Mouse (Mus musculus): ENCODE results near the gene Car3. TPM values are rescaled to one million over a fixed set of nuclear protein-coding genes. Genes with fewer than 3 reads are reported as not detected.

Car3 gene
- polyA plus RNA-seq, 1 experiment from 2014 or later: 138 TPM

GRCm38 (mm10) chr3:14888549-14888948 is 25.2 kb downstream of the Car3 start:
- no peaks in the 10 kb centered on the region for H3K27me3 ChIP-seq (ENCODE audit: control insufficient read depth, insufficient read depth, low read depth, low read length)
- WGBS (ENCODE audit: insufficient replicate concordance): 65% methylated on average over 2 of the region's 2 CpGs
- H3K9ac ChIP-seq (ENCODE audit: low read depth, low read length): peak overlapping the region; percentile 99
- H3K36me3 ChIP-seq (ENCODE audit: control insufficient read depth, insufficient read depth): peaks cover 43% of the 10 kb centered on the region
- peak overlapping the region; percentile 95 for H3K4me3 ChIP-seq (ENCODE audit: low read depth, low read length)
- peak overlapping the region; percentile 61 for H3K4me2 ChIP-seq (ENCODE audit: low read depth, low read length)
- no peaks in the 10 kb centered on the region for H3K9me3 ChIP-seq (replicated peaks; ENCODE audit: control insufficient read depth, low read length)
- H3K4me1 ChIP-seq (ENCODE audit: control insufficient read depth, low read depth, low read length): peaks cover 9% of the 10 kb centered on the region
- H3K27ac ChIP-seq (ENCODE audit: low read length): peak overlapping the region; percentile 95
- no peak for ATAC-seq (ENCODE audit: low read depth)

DNA sequence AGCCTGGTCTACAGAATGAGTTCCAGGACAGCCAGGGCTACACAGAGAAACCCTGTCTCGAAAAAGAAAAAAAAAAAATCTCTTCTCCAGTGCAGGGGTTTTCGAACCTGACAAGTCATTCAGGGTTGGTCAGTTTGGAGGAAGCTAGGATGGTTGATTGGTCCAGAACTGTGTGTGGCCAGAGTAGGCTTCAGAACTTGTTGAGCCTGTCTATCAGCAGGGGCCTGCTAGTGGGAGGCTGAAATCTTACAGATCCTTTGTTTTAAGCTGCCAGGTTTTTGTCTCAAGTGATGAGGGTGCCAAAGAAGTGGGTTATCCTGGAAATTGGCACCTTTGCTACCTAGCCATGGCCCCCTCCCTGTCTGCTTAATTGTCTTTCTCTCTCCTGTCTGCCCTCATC is 25.8 kb downstream of the Car3 start:
- Histone ChIP-seq H3K27ac (ENCODE audit: low read length) (peak overlapping the region; percentile 95), H3K4me2 (ENCODE audit: low read depth, low read length) (peak overlapping the region; percentile 61), H3K9ac (ENCODE audit: low read depth, low read length) (peak overlapping the region; percentile 99), H3K4me3 (ENCODE audit: low read depth, low read length) (peak overlapping the region; percentile 95), H3K4me1 (ENCODE audit: control insufficient read depth, low read depth, low read length) (peaks cover 7% of the 10 kb centered on the region), H3K27me3 (ENCODE audit: control insufficient read depth, insufficient read depth, low read depth, low read length) (no peaks in the 10 kb centered on the region), H3K36me3 (ENCODE audit: control insufficient read depth, insufficient read depth) (peaks cover 46% of the 10 kb centered on the region), H3K9me3 (replicated peaks; ENCODE audit: control insufficient read depth, low read length) (no peaks in the 10 kb centered on the region)
- no peak for ATAC-seq (ENCODE audit: low read depth)
- WGBS (ENCODE audit: insufficient replicate concordance): 23% methylated on average over 2 of the region's 2 CpGs

DNA sequence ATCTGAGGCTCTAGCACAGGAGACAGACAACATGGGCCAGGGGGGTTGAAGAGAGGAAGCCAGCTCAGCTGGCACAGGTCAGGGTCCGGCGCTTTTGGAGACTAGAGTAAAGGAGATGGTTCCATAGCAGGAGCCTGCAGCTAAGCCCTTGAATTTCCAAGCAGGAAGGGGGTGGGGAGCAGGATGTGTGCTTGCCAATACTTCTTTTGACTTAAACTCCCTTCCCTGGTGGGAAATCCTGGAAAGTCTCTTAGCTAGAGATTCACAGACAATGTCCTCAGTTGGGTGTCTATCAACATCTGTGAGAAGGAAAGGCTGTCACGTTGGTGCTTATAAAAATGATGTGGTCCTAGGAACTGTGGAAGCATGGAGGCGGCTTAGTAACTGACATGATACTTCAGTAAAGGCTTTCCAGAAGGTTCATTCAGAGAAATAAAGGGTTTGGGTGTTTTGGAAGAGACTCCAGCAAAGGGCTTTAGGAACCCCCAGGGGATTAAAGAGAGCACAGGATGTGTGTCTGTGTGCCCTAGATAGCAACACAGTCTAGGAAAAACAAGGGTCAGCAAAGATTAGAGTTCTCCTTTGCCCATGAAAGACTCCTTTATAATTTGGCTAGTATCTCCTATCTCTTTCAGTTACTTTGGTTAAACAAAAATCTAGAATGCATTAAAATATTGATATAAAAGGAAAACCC is 26.6 kb downstream of the Car3 start:
- Histone ChIP-seq H3K4me3 (ENCODE audit: low read depth, low read length) (peak overlapping the region; percentile 95), H3K9ac (ENCODE audit: low read depth, low read length) (peak overlapping the region; percentile 99), H3K4me2 (ENCODE audit: low read depth, low read length) (peak overlapping the region; percentile 61), H3K27ac (ENCODE audit: low read length) (peak overlapping the region; percentile 95), H3K4me1 (ENCODE audit: control insufficient read depth, low read depth, low read length) (peaks cover 4% of the 10 kb centered on the region), H3K27me3 (ENCODE audit: control insufficient read depth, insufficient read depth, low read depth, low read length) (no peaks in the 10 kb centered on the region), H3K36me3 (ENCODE audit: control insufficient read depth, insufficient read depth) (peaks cover 54% of the 10 kb centered on the region), H3K9me3 (replicated peaks; ENCODE audit: control insufficient read depth, low read length) (no peaks in the 10 kb centered on the region)
- WGBS (ENCODE audit: insufficient replicate concordance): 30% methylated on average over 4 of the region's 4 CpGs
- ATAC-seq (ENCODE audit: low read depth): peak; percentile 10; the same call in 1 of the 2 replicates

GRCm38 (mm10) chr3:14892991-14893390 is 29.7 kb downstream of the Car3 start:
- Histone ChIP-seq H3K9me3 (replicated peaks; ENCODE audit: control insufficient read depth, low read length) (no peaks in the 10 kb centered on the region), H3K27ac (ENCODE audit: low read length) (no peak overlapping the region; the same call in 1 of the 2 replicates), H3K4me1 (ENCODE audit: control insufficient read depth, low read depth, low read length) (no peaks in the 10 kb centered on the region; the same call in none of the 2 replicates), H3K4me2 (ENCODE audit: low read depth, low read length) (peak overlapping the region; percentile 17; the same call in 1 of the 2 replicates), H3K36me3 (ENCODE audit: control insufficient read depth, insufficient read depth) (peaks cover 79% of the 10 kb centered on the region), H3K4me3 (ENCODE audit: low read depth, low read length) (peak overlapping the region; percentile 32; the same call in 1 of the 2 replicates), H3K27me3 (ENCODE audit: control insufficient read depth, insufficient read depth, low read depth, low read length) (no peaks in the 10 kb centered on the region), H3K9ac (ENCODE audit: low read depth, low read length) (no peak overlapping the region)
- no peak for ATAC-seq (ENCODE audit: low read depth)
- 51% methylated on average over 3 of the region's 3 CpGs for WGBS (ENCODE audit: insufficient replicate concordance)

GRCm38 (mm10) chr3:14893700-14894099 is 30.4 kb downstream of the Car3 start:
- WGBS (ENCODE audit: insufficient replicate concordance): 65% methylated on average over 5 of the region's 5 CpGs
- H3K9me3 ChIP-seq (replicated peaks; ENCODE audit: control insufficient read depth, low read length): no peaks in the 10 kb centered on the region
- no peak overlapping the region for H3K4me3 ChIP-seq (ENCODE audit: low read depth, low read length)
- no peak overlapping the region for H3K27ac ChIP-seq (ENCODE audit: low read length)
- no peaks in the 10 kb centered on the region for H3K27me3 ChIP-seq (ENCODE audit: control insufficient read depth, insufficient read depth, low read depth, low read length)
- no peak for ATAC-seq (ENCODE audit: low read depth)
- peaks cover 81% of the 10 kb centered on the region for H3K36me3 ChIP-seq (ENCODE audit: control insufficient read depth, insufficient read depth)
- H3K4me1 ChIP-seq (ENCODE audit: control insufficient read depth, low read depth, low read length): no peaks in the 10 kb centered on the region; the same call in none of the 2 replicates
- H3K4me2 ChIP-seq (ENCODE audit: low read depth, low read length): no peak overlapping the region
- no peak overlapping the region for H3K9ac ChIP-seq (ENCODE audit: low read depth, low read length)

GRCm38 (mm10) chr3:14895333-14895732 is 32.0 kb downstream of the Car3 start:
- Histone ChIP-seq H3K27me3 (ENCODE audit: control insufficient read depth, insufficient read depth, low read depth, low read length) (no peaks in the 10 kb centered on the region), H3K9me3 (replicated peaks; ENCODE audit: control insufficient read depth, low read length) (no peaks in the 10 kb centered on the region), H3K4me3 (ENCODE audit: low read depth, low read length) (no peak overlapping the region), H3K9ac (ENCODE audit: low read depth, low read length) (no peak overlapping the region), H3K4me2 (ENCODE audit: low read depth, low read length) (no peak overlapping the region), H3K4me1 (ENCODE audit: control insufficient read depth, low read depth, low read length) (no peaks in the 10 kb centered on the region; the same call in none of the 2 replicates), H3K36me3 (ENCODE audit: control insufficient read depth, insufficient read depth) (peaks cover 81% of the 10 kb centered on the region), H3K27ac (ENCODE audit: low read length) (no peak overlapping the region)
- WGBS (ENCODE audit: insufficient replicate concordance): 86% methylated on average over 3 of the region's 3 CpGs
- no peak for ATAC-seq (ENCODE audit: low read depth)

DNA sequence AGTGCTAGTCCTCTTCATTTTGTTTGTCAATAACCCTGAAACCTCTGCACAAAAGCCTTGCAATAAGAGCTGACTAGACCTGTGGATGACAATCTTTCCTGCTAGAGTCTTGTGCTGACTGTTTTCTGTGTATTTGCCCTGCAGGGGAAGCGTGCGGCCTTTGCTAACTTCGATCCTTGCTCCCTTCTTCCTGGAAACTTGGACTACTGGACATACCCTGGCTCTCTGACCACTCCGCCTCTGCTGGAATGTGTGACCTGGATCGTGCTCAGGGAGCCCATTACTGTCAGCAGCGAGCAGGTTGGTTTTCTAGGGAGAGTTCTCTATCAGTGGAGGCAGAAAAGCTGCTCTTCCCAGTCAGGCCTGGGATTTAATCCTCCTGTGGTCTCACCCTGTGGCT is 34.5 kb downstream of the Car3 start:
- no peak for ATAC-seq (ENCODE audit: low read depth)
- no peak overlapping the region for H3K4me2 ChIP-seq (ENCODE audit: low read depth, low read length)
- 88% methylated on average over 6 of the region's 6 CpGs for WGBS (ENCODE audit: insufficient replicate concordance)
- no peaks in the 10 kb centered on the region; the same call in none of the 2 replicates for H3K4me1 ChIP-seq (ENCODE audit: control insufficient read depth, low read depth, low read length)
- H3K27ac ChIP-seq (ENCODE audit: low read length): 0 out of 2 replicates have a peak overlapping the region, but pooled peaks have one; percentile 6
- peaks cover 88% of the 10 kb centered on the region for H3K36me3 ChIP-seq (ENCODE audit: control insufficient read depth, insufficient read depth)
- H3K9me3 ChIP-seq (replicated peaks; ENCODE audit: control insufficient read depth, low read length): no peaks in the 10 kb centered on the region
- H3K9ac ChIP-seq (ENCODE audit: low read depth, low read length): no peak overlapping the region
- H3K27me3 ChIP-seq (ENCODE audit: control insufficient read depth, insufficient read depth, low read depth, low read length): no peaks in the 10 kb centered on the region
- H3K4me3 ChIP-seq (ENCODE audit: low read depth, low read length): no peak overlapping the region

DNA sequence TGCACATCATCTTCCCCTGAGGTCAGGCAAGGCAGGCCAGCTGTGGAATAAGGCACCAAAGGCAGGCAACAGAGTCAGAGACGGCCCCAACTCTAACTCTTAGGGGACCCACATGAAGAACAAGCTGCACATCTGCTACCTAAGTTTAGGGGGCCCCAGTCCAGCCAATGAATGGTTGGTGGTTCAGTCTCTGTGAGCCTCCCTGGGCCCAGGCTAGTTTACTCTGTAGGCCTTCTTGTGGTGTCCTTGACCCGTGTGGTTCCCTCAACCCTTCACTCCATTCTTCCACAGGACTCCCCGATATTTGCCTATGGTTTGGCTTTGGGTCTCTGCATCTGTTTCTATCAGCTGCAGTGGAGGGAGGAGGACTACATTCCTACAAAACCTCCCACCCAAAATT is 40.1 kb downstream of the Car3 start:
- H3K27ac ChIP-seq (ENCODE audit: low read length): no peak overlapping the region
- H3K4me1 ChIP-seq (ENCODE audit: control insufficient read depth, low read depth, low read length): no peaks in the 10 kb centered on the region
- H3K4me2 ChIP-seq (ENCODE audit: low read depth, low read length): no peak overlapping the region
- H3K4me3 ChIP-seq (ENCODE audit: low read depth, low read length): no peak overlapping the region
- no peaks in the 10 kb centered on the region for H3K27me3 ChIP-seq (ENCODE audit: control insufficient read depth, insufficient read depth, low read depth, low read length)
- no peaks in the 10 kb centered on the region for H3K9me3 ChIP-seq (replicated peaks; ENCODE audit: control insufficient read depth, low read length)
- WGBS (ENCODE audit: insufficient replicate concordance): 89% methylated on average over 3 of the region's 3 CpGs
- peak; percentile 30; the same call in 1 of the 2 replicates for ATAC-seq (ENCODE audit: low read depth)
- H3K36me3 ChIP-seq (ENCODE audit: control insufficient read depth, insufficient read depth): peaks cover 59% of the 10 kb centered on the region
- no peak overlapping the region for H3K9ac ChIP-seq (ENCODE audit: low read depth, low read length)

GRCm38 (mm10) chr3:14904165-14904564 is 40.9 kb downstream of the Car3 start:
- Histone ChIP-seq H3K4me2 (ENCODE audit: low read depth, low read length) (no peak overlapping the region), H3K27me3 (ENCODE audit: control insufficient read depth, insufficient read depth, low read depth, low read length) (no peaks in the 10 kb centered on the region), H3K9me3 (replicated peaks; ENCODE audit: control insufficient read depth, low read length) (no peaks in the 10 kb centered on the region), H3K36me3 (ENCODE audit: control insufficient read depth, insufficient read depth) (peaks cover 51% of the 10 kb centered on the region), H3K27ac (ENCODE audit: low read length) (no peak overlapping the region), H3K4me3 (ENCODE audit: low read depth, low read length) (no peak overlapping the region), H3K9ac (ENCODE audit: low read depth, low read length) (no peak overlapping the region), H3K4me1 (ENCODE audit: control insufficient read depth, low read depth, low read length) (no peaks in the 10 kb centered on the region)
- WGBS (ENCODE audit: insufficient replicate concordance): 62% methylated on average over 3 of the region's 3 CpGs
- ATAC-seq (ENCODE audit: low read depth): no peak
